Mouse (Mus musculus): ENCODE results near the gene Crat. TPM values are rescaled to one million over a fixed set of nuclear protein-coding genes. Genes with fewer than 3 reads are reported as not detected.
A peak's percentile ranks its signal among the peaks of the same experiment; 100 is the strongest.

The Crat gene
- total and polyA plus RNA-seq, 2 experiments from 2014 or later = 27.6 to 51.5 TPM

DNA sequence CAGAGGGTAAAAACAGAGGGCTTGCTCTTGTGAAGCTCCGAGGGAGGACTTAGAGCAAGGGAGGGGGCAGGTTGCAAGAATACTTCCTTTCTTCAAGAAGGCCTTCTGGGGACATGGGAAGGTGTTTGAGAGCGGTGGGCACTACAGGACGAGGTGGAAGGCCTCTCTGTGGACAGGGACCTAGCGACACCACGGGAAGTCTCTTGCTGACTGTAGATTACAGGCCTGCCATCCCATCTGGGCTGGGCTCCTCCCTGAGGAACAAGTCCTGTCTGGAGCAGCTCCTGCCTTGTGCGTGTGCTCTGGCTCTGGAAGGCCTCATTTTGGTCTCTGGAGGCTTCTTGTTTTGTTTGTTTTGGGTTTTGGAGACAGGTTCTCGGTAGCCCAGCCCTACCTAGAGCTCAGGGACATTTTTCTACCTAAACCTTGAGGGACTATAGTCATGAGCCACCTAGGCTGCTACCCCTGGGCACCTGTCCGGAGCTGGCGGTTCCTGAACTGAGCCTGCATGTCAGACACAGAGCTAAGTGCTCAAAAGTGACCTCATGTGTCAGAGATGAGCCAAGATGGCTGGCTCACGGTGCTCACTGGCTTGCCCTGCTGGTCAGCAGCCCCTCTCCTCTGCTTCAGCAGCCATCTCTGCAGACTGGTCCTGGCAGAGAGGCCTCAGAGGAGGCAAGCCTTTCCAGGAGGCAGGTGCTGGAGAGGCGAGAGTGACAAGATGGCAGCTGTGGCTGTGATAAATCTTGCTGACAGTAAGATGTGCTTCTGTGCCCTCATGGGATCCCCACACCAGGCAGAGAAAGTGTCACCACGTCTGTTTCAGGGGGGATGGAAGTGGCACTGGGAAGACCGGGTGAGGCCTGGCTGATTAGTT lies 40.7 kb upstream of the Crat start:
- ATAC-seq (0 out of 2 replicates have a peak, but pooled peaks have one; percentile 21), DNase-seq (ENCODE audit: low spot score) (no peak)
- Histone ChIP-seq H3K27me3 (ENCODE audit: insufficient read depth, low read length) (no peaks in the 10 kb centered on the region), H3K27ac (no peak overlapping the region), H3K9me3 (ENCODE audit: low read length) (no peaks in the 10 kb centered on the region), H3K4me2 (ENCODE audit: low read depth, low read length) (no peak overlapping the region), H3K4me3 (ENCODE audit: low read length) (no peak overlapping the region), H3K9ac (replicated peaks; ENCODE audit: low read length) (no peak overlapping the region), H3K4me1 (ENCODE audit: insufficient read depth, low read length) (no peaks in the 10 kb centered on the region), H3K36me3 (ENCODE audit: insufficient read depth, low read length) (no peaks in the 10 kb centered on the region)
- no peak for TF ChIP-seq CTCF (IDR thresholded peaks at IDR 0.05; ENCODE audit: low read depth)
- 70% methylated on average over 13 of the region's 13 CpGs for WGBS

DNA sequence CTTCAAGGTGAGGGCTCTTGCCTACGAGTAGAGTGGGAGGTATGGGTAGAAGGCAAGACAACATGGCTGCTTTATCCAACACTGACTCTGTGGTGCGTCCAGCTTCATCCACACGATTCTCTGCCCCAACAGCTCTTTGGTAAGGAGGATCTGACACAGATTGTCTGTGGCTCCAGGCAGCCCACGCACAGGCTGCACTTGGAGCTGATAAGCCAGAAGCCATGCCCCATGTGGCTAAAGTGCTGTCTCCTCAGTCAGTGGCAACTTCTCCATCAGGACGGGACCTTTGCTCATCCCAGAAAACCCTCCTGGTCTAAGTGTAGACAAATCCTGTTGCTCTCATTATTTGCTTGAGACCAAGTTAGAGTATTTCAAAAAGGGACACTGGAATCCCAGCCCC lies 39.0 kb upstream of the Crat start:
- Histone ChIP-seq H3K4me3 (ENCODE audit: low read length) (no peak overlapping the region), H3K4me2 (ENCODE audit: low read depth, low read length) (no peak overlapping the region)
- 88% methylated on average over 5 of the region's 5 CpGs for WGBS

GRCm38 (mm10) chr2:30453570-30453969 lies 38.0 kb upstream of the Crat start:
- no peak for TF ChIP-seq CTCF (IDR thresholded peaks at IDR 0.05; ENCODE audit: low read depth)
- Histone ChIP-seq H3K27ac (no peak overlapping the region), H3K36me3 (ENCODE audit: insufficient read depth, low read length) (no peaks in the 10 kb centered on the region; the same call in 1 of the 2 replicates), H3K4me1 (ENCODE audit: insufficient read depth, low read length) (no peaks in the 10 kb centered on the region), H3K4me3 (ENCODE audit: low read length) (no peak overlapping the region), H3K4me2 (ENCODE audit: low read depth, low read length) (no peak overlapping the region), H3K9me3 (ENCODE audit: low read length) (no peaks in the 10 kb centered on the region), H3K27me3 (ENCODE audit: insufficient read depth, low read length) (no peaks in the 10 kb centered on the region), H3K9ac (replicated peaks; ENCODE audit: low read length) (no peak overlapping the region)
- no peak for DNase-seq (ENCODE audit: low spot score)
- 72% methylated on average over 3 of the region's 3 CpGs for WGBS
- no peak for ATAC-seq

More for the DNA sequence above, 39.0 kb upstream of the Crat start:
- Histone ChIP-seq H3K36me3 (ENCODE audit: insufficient read depth, low read length) (no peaks in the 10 kb centered on the region; the same call in 1 of the 2 replicates), H3K9me3 (ENCODE audit: low read length) (no peaks in the 10 kb centered on the region), H3K4me1 (ENCODE audit: insufficient read depth, low read length) (no peaks in the 10 kb centered on the region), H3K27ac (no peak overlapping the region), H3K27me3 (ENCODE audit: insufficient read depth, low read length) (no peaks in the 10 kb centered on the region), H3K9ac (replicated peaks; ENCODE audit: low read length) (no peak overlapping the region)
- no peak for DNase-seq (ENCODE audit: low spot score)
- ATAC-seq = no peak
- no peak for TF ChIP-seq CTCF (IDR thresholded peaks at IDR 0.05; ENCODE audit: low read depth)

- H3K27me3 ChIP-seq (ENCODE audit: insufficient read depth, low read length) = no peaks in the 10 kb centered on the region
- TF ChIP-seq CTCF (IDR thresholded peaks at IDR 0.05; ENCODE audit: low read depth) = no peak
- H3K36me3 ChIP-seq (ENCODE audit: insufficient read depth, low read length) = no peaks in the 10 kb centered on the region; the same call in 1 of the 2 replicates
- no peaks in the 10 kb centered on the region for H3K9me3 ChIP-seq (ENCODE audit: low read length)
- no peak overlapping the region for H3K4me2 ChIP-seq (ENCODE audit: low read depth, low read length)
- no peak overlapping the region for H3K27ac ChIP-seq
- 92% methylated on average over 3 of the region's 3 CpGs for WGBS
- H3K9ac ChIP-seq (replicated peaks; ENCODE audit: low read length) = no peak overlapping the region
- DNase-seq (ENCODE audit: low spot score) (no peak), ATAC-seq (no peak)
- H3K4me1 ChIP-seq (ENCODE audit: insufficient read depth, low read length) = no peaks in the 10 kb centered on the region
- no peak overlapping the region for H3K4me3 ChIP-seq (ENCODE audit: low read length)
Measured at GRCm38 (mm10) chr2:30451525-30451924, 35.9 kb upstream of the Crat start.

DNA sequence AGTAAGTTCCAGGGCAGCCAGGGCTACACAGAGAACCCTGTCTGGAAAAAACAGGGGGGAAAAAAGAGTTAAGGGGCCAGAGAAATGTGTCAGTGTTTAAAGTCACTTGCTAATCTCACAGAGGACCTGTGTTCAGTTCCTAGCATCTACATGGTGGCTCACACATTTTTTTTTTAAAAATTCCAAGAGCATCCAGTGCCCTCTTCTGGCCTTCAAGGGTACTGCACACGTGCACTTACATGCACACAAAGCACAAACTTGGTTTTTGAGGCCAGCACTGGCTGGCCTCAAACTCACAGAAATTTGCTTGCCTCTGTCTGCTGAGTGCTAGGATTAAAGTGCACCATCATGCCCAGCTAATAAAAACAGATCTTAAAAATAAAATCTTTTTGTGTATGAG lies 34.9 kb upstream of the Crat start:
- Histone ChIP-seq H3K9ac (replicated peaks; ENCODE audit: low read length) (no peak overlapping the region), H3K27ac (no peak overlapping the region), H3K4me2 (ENCODE audit: low read depth, low read length) (no peak overlapping the region), H3K36me3 (ENCODE audit: insufficient read depth, low read length) (no peaks in the 10 kb centered on the region; the same call in 1 of the 2 replicates), H3K27me3 (ENCODE audit: insufficient read depth, low read length) (no peaks in the 10 kb centered on the region), H3K4me3 (ENCODE audit: low read length) (no peak overlapping the region), H3K4me1 (ENCODE audit: insufficient read depth, low read length) (no peaks in the 10 kb centered on the region), H3K9me3 (ENCODE audit: low read length) (no peaks in the 10 kb centered on the region)
- WGBS = 81% methylated on average over 1 of the region's 1 CpGs
- peak; percentile 48 for TF ChIP-seq CTCF (IDR thresholded peaks at IDR 0.05; ENCODE audit: low read depth)
- ATAC-seq = no peak
- no peak for DNase-seq (ENCODE audit: low spot score)

DNA sequence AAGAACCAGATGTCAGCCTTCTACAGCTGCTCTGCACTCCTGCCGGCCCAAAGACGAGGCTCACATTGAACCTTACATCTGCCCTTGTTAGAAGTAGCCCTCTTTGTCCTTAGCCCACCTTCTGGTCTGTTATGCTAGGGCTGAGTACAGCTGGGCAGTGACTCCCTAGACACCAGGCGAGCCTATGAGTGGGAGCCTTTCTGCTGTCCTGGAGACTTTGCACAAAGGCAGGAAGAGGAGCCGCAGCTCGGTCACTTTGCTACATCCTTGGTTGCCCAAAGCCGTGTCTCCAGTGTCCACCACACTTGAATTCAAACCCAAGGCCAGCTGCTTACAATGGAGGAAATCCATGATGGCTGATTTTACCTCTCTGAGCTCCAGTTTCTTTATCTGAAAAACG lies 32.8 kb upstream of the Crat start:
- no peak for TF ChIP-seq CTCF (IDR thresholded peaks at IDR 0.05; ENCODE audit: low read depth)
- Histone ChIP-seq H3K4me1 (ENCODE audit: insufficient read depth, low read length) (no peaks in the 10 kb centered on the region), H3K9ac (replicated peaks; ENCODE audit: low read length) (no peak overlapping the region), H3K9me3 (ENCODE audit: low read length) (no peaks in the 10 kb centered on the region), H3K4me3 (ENCODE audit: low read length) (no peak overlapping the region), H3K4me2 (ENCODE audit: low read depth, low read length) (no peak overlapping the region), H3K27me3 (ENCODE audit: insufficient read depth, low read length) (no peaks in the 10 kb centered on the region), H3K27ac (no peak overlapping the region), H3K36me3 (ENCODE audit: insufficient read depth, low read length) (no peaks in the 10 kb centered on the region; the same call in 1 of the 2 replicates)
- no peak for ATAC-seq
- no peak for DNase-seq (ENCODE audit: low spot score)
- 89% methylated on average over 7 of the region's 7 CpGs for WGBS
